Mouse (Mus musculus) spleen, adult 2 months (tissue): ENCODE measurements at regions not wholly inside any gene's neighbourhood (a gene's known extent, or its start where the extent isn't known, plus 50 kb on each side); places are given as distances from the start of the nearest gene placed in this dataset.
A peak's percentile ranks its signal among the peaks of the same experiment; 100 is the strongest.
"Not testable (repeated sequence)": the region's sequence is repeated elsewhere in the genome, so short reads cannot be mapped to it uniquely, and the experiment has no call there.

ENCODE experiments used
- DNase-seq, 2 experiments: peaks; one replicate each; pipeline versions ENCODE4 v3.0.0 to v3.0.0-alpha.2; 2012 to 2021; ENCODE audit warnings: low spot score in 2 of 2, low read depth in 1 of 2
- H3K27ac ChIP-seq: fragments of 200-500 bp; 2 replicates; pipeline ENCODE4 v1.5.1; 2012; ENCODE audit warnings: low read length, inconsistent platforms; ENCODE audit not compliant: insufficient read depth
- H3K27me3 ChIP-seq: fragments of 200-500 bp; 2 replicates; pipeline ENCODE4 v1.6.1; 2012; ENCODE audit warnings: mild to moderate bottlenecking, moderate library complexity, low read length, inconsistent platforms; ENCODE audit not compliant: control insufficient read depth, insufficient read depth
- H3K36me3 ChIP-seq: fragments of 200-500 bp; 2 replicates; pipeline ENCODE4 v1.6.1; 2012; ENCODE audit warnings: mild to moderate bottlenecking, low read length, inconsistent platforms; ENCODE audit not compliant: control insufficient read depth, insufficient read depth
- H3K4me1 ChIP-seq: fragments of 200-500 bp; 2 replicates; pipeline ENCODE4 v1.6.1; 2011; ENCODE audit warnings: inconsistent platforms; ENCODE audit not compliant: control insufficient read depth, insufficient read depth, insufficient read length
- H3K4me3 ChIP-seq: fragments of 200-500 bp; 2 replicates; pipeline ENCODE4 v1.5.1; 2011; ENCODE audit warnings: mild to moderate bottlenecking, inconsistent platforms; ENCODE audit not compliant: insufficient read depth, insufficient read length; ENCODE audit errors: extremely low read depth
- CTCF ChIP-seq: fragments of 200-500 bp; IDR thresholded peaks from 2 replicates; pipeline ENCODE4 v1.5.1; 2011; ENCODE audit warnings: mild to moderate bottlenecking, inconsistent platforms; ENCODE audit not compliant: insufficient read depth, insufficient read length, insufficient replicate concordance; ENCODE audit errors: extremely low read depth
- POLR2A ChIP-seq: fragments of 200-500 bp; IDR thresholded peaks from 2 replicates; pipeline ENCODE4 v1.6.1; 2011; ENCODE audit warnings: low read depth, low read length, inconsistent platforms
- WGBS: fragments of 180-500 bp; shearing (Covaris S2); methylation state at CpG from one replicate; pipeline ENCODE4 v1.1.7; 2018; 5-methylcytosine and 5-hydroxymethylcytosine counted together

DNA sequence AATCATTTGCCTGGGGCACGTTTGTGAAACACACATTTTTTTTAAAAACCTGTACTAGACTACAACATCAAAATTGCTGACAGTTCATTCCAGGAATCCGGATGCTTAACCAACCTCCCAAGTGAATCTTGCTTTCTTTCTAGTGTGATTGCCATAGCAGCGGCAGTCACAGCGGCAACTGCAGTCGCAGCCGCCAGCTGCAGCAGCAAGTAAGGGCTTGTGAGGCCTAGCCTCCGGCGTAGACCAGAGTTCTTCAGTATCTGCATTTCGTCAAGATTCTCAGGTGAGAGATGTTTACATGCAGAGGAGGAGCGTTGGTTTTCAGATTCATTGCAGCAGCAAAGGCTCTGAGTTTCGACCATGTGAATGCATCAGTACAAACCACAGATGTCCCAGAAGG, 128.7 kb upstream of the Daam1 start:
- no peaks in the 10 kb centered on the region for H3K27me3 ChIP-seq
- TF ChIP-seq CTCF (no peak), POLR2A (no peak)
- 86% methylated on average over 11 of the region's 11 CpGs for WGBS
- no peaks in the 10 kb centered on the region for H3K4me1 ChIP-seq
- no peaks in the 10 kb centered on the region for H3K36me3 ChIP-seq
- no peak overlapping the region for H3K27ac ChIP-seq
- DNase-seq: no peak
- H3K4me3 ChIP-seq: no peak overlapping the region

DNA sequence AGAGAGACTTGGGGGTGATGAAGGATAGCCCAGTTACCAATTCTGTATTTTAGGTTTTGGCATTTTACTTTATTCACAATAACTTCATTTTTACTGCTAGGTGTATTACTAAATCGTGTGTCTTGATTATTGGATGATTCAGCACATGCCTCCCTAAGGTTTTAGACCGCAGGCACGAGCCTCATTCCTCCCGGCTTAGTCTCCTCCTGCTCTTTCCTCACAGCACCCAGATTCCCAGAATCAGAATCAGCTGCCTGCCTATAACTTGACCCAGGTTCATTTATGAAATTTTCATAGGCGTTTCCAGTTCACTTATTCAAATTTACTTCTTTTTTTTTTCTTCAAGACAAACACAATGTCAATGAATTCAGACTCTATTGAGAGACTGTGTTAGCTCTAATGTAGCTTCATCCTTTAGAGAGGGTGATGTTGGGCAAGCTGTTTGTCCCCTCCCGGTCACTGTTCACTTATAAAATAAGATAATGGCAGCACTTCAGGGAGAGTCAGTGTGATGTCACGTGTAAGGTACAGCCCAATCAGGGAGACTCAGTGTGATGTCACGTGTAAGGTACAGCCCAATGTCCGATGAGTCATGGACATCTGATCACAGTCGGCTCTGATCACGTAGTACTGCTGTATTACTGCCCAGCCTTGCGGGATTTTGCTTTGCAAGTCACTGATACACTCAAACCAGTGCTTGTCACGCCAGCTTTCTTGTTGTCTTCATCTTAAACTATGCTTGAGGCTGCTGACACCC, 127.6 kb upstream of the Daam1 start:
- Histone ChIP-seq H3K27ac (no peak overlapping the region), H3K27me3 (no peaks in the 10 kb centered on the region), H3K36me3 (no peaks in the 10 kb centered on the region), H3K4me3 (no peak overlapping the region), H3K4me1 (no peaks in the 10 kb centered on the region)
- WGBS: 84% methylated on average over 13 of the region's 13 CpGs
- no peak for TF ChIP-seq POLR2A
- TF ChIP-seq CTCF: no peak
- no peak for DNase-seq

GRCm38 (mm10) chr12:71704431-71704830, 126.4 kb upstream of the Daam1 start:
- no peak overlapping the region for H3K4me3 ChIP-seq
- H3K27me3 ChIP-seq: no peaks in the 10 kb centered on the region
- no peak overlapping the region for H3K27ac ChIP-seq
- 80% methylated on average over 6 of the region's 6 CpGs for WGBS
- H3K36me3 ChIP-seq: no peaks in the 10 kb centered on the region
- H3K4me1 ChIP-seq: no peaks in the 10 kb centered on the region
- DNase-seq: no peak
- no peak for TF ChIP-seq CTCF
- no peak for TF ChIP-seq POLR2A

GRCm38 (mm10) chr12:71707727-71708369, 123.0 kb upstream of the Daam1 start:
- no peak overlapping the region for H3K27ac ChIP-seq
- no peaks in the 10 kb centered on the region for H3K36me3 ChIP-seq
- TF ChIP-seq CTCF: peak; percentile 50; the same call in 1 of the 2 replicates
- TF ChIP-seq POLR2A: no peak
- WGBS: 26% methylated on average over 10 of the region's 10 CpGs
- no peak for DNase-seq
- H3K4me1 ChIP-seq: no peaks in the 10 kb centered on the region
- H3K4me3 ChIP-seq: no peak overlapping the region
- no peaks in the 10 kb centered on the region for H3K27me3 ChIP-seq

DNA sequence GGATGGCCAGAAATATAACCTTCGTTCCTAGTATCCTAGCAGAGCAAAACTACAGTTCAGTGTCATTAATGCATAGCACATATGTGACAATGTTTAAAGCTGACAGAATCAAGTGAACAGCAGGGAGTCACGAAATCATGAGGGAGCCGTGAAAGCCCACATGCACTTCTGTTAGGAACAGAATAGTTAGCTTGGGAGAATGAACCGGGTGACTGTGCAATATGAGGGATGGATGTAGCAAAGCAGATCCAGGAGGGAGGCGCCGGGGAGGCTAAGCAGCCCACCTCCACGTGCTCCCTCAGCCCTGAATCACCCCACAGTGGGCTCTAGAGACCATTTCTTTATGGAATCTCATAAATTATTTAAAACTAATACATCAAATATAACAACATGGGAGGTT, 116.3 kb upstream of the Daam1 start:
- H3K4me3 ChIP-seq: no peak overlapping the region
- no peaks in the 10 kb centered on the region for H3K27me3 ChIP-seq
- WGBS: 87% methylated on average over 7 of the region's 7 CpGs
- no peak for DNase-seq
- TF ChIP-seq CTCF: no peak
- no peak for TF ChIP-seq POLR2A
- no peaks in the 10 kb centered on the region for H3K36me3 ChIP-seq
- no peaks in the 10 kb centered on the region for H3K4me1 ChIP-seq
- H3K27ac ChIP-seq: no peak overlapping the region

DNA sequence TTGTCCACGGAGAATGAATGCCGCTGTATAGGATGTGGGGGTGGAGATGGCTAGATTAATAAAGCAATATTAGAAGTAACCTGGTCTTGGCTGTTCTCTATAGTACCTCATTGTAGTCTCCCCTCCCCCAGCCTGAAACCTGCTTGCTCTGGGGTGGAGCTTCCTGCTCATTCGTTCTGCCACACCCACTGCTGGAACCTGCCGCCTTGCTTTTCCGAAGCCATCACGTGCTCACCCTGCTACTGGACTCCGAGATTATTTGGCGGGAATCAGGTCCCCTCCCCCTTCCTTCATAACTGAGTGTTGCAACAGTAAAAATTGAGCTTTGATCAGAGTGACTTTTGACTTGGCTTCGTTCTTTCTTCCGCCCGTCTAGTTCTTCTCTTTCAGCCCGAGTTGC, 112.5 kb upstream of the Daam1 start:
- not testable (repeated sequence) for DNase-seq, H3K4me1 ChIP-seq, H3K27me3 ChIP-seq, H3K36me3 ChIP-seq, H3K27ac ChIP-seq, H3K4me3 ChIP-seq
- WGBS: 73% methylated on average over 12 of the region's 12 CpGs

DNA sequence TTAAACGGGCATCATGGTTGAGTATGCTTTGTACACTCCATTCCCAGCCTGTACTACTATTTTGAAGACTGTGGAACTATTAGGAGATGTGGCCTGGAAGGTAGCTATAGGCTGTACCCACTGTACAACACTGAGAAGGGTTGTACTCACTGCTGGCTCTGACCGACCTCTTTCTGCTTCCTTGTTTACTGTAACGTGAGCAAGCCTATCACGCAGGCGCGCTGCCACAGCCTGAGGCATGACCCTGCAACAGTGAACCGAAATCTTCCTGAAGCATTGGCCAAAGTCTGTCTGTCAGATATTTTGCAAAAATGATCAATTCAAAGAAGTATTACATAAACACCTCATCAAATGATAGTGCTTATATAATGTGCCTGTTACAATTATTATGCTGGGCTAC, 112.0 kb upstream of the Daam1 start:
- Histone ChIP-seq H3K27ac (no peak overlapping the region), H3K4me3 (no peak overlapping the region), H3K4me1 (no peaks in the 10 kb centered on the region), H3K27me3 (no peaks in the 10 kb centered on the region), H3K36me3 (no peaks in the 10 kb centered on the region)
- TF ChIP-seq POLR2A: no peak
- TF ChIP-seq CTCF: no peak
- 86% methylated on average over 7 of the region's 7 CpGs for WGBS
- DNase-seq: no peak
